Mouse (Mus musculus) megakaryocyte, embryonic 14.5 days (primary cell): ENCODE measurements around the gene Mrs2.

Experiments
- FLI1 ChIP-seq: IDR thresholded peaks from 2 replicates; pipeline ENCODE4 v1.6.1; 2012; ENCODE audit warnings: low read length, inconsistent platforms, mixed read lengths
- GATA1 ChIP-seq: IDR thresholded peaks from 3 replicates; pipeline ENCODE4 v1.6.1; 2012; ENCODE audit warnings: mixed read lengths, low read length, inconsistent platforms, borderline replicate concordance

- no peak for TF ChIP-seq GATA1
- no peak for TF ChIP-seq FLI1
Measured at GRCm38 (mm10) chr13:24999538-24999937, 20.6 kb downstream of the Mrs2 start.
